Mouse (Mus musculus): ENCODE measurements at regions not wholly inside any gene's neighbourhood (a gene's known extent, or its start where the extent isn't known, plus 50 kb on each side); places are given as distances from the start of the nearest gene placed in this dataset.

DNA sequence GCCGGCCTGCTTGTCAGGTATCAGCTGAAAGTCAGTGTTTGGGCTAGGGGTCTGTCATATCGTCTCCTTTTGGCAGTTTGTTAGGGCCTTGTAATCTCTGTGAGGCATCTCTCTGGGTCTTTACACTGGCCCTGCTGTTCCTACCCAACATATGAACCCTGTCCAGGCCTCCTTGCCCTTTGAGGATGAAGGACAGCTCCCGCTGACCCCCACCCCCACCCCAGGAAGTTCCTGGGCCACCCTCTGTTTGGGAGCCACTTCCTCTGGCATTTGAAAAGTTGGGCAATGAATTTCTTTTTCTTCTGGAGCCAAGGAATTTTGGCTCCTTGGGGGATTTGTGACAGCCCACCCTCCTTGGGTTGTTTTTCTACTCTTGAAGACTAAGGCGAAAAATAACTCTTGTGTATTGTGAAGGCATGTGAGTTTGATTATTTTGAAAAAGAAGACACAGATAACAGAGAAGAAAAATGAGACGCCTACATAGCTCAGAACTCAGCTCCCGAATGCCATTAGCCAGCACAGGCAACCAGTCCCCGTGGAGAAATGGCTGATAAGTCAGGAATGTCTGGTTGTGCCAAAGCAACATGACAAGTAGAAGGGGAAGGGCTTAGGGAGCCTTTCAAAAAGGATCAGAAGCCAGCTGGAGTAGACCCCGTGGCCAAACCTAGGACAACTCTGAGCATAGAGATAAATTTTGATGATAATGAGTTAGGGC lies 249.5 kb downstream of the Gm49356 start:
- intact Hi-C loops (cut with DNase I): no loop called here
- no peak for DNase-seq

DNA sequence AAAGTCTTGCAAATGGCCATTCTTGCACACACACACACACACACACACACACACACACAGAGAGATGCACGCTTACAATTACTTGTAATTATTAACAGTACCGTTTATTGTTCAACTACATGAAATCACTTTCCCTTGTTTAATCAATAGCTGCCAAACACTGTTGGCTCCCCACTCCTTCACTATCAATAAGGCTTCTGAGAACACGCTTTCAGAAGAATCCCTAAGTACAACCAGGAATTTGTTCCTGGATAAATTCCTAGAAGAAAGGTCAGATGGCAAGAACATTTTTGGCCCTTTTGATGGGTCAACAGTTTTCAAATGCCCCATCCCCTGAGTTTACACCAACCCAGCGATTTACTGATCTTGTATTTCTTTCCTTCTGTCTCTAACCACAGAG lies 252.5 kb downstream of the Gm49356 start:
- intact Hi-C loops (cut with DNase I): no loop called here
- DNase-seq: no peak

DNA sequence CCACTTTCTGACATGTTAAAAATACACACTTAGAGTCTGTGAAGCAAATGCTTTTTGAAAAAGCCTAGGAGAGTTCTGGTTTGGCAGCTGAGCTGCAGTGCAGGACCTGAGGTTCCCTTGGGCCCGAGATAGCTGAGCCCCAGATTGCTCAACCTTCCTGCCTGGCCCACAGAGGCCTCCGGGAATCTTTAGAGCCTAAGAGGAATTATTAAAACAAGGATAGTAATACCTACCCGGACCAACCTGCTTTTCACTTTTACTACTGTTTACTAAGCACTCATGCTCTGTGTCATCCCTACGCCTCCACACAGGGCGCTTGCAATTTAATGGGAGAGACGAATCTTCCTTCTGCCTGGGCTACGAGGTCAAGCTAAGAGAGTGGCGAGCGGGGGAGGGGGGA lies 253.4 kb downstream of the Gm49356 start:
- intact Hi-C loops (cut with DNase I): no loop called here
- DNase-seq: no peak

DNA sequence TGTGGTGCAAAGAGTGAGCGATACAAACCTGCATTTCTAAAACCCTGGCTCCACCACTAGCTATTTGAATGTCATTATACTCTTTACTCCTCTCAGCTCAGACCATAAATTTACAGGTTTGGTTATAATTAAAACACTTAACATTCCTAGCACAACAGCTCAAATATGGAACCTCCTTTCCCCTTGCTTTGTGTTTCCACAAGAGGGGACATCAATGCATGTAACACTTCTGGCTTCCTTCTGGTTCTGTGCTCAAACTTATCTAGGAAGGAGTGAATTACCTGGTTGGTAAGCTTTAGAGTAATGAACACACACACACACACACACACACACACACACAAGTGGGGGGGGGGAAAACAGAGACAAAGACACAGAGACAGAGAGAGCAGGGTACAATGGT lies 254.8 kb downstream of the Gm49356 start:
- intact Hi-C loops (cut with DNase I): no loop called here
- no peak for DNase-seq

DNA sequence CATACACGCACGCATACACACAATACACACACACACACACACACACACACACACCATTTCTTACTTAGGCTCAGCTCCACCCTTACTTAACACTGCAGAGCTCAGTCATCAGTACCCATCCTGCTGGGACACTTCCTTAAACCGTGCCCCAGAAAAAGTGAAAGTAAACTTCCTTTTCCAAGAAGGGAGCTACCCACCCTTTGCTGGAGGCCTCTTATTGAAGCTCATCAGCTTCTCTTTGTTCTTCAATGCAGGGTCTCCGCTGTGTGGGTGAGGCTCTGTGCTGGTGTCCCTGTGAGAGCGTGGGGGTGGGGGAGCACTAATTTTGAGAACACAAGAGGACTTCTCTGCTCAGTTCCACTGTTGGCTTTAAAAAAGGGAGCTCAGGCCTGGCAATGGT lies 256.6 kb downstream of the Gm49356 start:
- intact Hi-C loops (cut with DNase I): no loop called here
- no peak for DNase-seq

DNA sequence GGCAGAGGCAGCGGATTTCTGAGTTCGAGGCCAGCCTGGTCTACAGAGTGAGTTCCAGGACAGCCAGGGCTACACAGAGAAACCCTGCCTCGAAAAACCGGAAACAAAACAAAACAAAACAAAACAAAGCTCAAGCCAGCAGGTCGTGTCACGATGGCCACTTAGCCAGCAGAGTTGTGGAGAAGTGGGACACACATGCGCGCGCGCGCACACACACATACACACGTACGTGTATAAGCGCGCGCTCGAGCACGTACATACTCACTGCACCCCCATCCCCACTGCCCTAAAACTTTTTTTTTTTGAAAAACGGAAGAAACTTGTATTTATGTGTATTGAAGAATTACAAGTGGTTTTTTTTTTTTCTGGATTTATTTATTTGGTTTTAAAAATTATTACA lies 257.0 kb downstream of the Gm49356 start:
- no peak for DNase-seq
- intact Hi-C loops (cut with DNase I): no loop called here

DNA sequence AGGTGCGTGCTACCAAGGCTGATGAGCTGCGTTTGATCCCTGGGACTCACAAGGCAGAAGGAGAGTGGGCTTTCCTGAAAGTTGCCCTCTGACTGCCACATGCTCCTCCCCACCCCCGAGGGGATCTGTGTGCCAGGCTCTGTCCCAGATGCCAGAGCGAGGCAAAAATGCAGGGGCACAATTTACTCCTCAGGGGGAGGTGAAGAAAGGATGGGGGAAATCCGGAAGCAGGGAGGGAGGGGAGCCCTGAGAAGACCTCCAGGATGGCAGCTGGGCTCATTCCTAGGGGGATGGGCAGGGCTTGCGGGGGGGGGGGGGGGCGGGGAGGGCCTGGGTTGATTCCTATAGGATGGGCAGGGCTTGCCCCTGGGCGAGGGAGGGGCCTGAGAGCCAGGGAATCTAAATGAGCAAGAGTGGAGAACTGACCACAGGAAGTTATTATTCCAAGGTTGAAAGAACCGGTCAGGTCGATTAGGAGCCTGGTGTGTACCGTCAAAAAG lies 257.5 kb downstream of the Gm49356 start:
- no peak for DNase-seq
- intact Hi-C loops (cut with DNase I): no loop called here

DNA sequence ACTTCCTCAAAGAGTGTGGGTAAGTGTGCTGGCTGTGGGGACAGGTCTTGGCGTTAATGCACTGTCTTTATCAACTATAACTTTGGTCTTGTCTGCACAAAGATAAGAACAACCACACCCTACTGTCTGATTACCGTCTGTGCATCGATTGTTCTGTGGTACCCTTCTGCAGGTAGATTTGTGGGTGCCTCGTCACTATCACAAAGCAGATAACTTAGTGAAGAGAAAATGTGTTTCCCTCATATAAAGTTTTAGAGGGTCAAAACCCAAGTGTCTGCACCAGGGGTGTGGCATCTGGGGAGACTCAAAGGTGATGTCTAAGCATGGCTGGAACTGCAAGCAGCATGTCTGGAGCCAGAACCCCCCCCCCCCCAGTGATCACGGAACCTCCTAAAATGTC lies 259.4 kb downstream of the Gm49356 start:
- intact Hi-C loops (cut with DNase I): no loop called here
- no peak for DNase-seq

DNA sequence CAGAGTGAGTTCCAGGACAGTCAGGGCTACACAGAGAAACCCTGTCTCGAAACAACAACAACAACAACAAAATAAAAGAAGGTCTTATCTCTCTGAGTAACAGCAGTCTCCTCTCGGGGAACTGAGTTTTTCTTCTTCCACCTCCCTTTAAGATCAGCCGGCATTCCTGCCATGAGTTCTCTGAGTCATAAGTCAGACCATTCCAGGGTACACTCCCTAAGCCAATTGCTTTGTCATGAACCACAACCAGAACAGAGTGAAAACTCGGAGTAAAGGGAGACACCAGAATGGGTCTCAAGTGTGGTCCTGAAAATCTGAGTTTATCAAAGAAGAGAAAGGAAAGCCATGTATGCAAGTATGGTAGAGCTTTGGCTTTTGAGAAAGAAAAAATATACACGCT lies 262.4 kb downstream of the Gm49356 start:
- intact Hi-C loops (cut with DNase I): no loop called here
- no peak for DNase-seq

DNA sequence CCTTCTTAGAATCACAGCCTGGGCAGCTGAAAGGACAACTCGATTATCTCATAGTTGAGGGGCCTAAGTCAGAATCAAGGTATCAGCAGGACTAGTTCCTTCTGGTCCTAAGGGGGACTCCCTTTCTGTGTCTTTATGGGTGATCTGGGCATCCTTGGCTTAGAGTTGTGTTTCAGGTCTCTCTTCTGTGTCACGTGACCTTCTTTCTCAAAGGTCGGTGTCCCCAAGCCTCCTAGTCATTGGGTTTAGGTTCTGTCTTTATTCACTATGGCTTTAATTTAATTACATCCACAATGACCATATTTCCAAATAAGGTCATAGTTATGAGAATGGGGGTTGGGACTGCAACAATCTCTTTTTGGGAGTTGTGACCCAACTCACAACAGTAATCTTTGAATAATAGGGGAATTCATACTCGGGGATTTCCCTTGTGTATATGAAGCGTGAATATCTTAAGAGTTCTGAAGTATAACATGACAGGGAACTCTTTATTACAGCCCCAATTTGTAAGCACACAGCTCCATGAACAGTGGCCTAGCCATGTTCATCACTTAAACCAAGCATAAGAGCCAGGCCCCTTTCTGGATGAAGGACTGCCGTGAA lies 263.8 kb downstream of the Gm49356 start:
- intact Hi-C loops (cut with DNase I): no loop called here
- DNase-seq: no peak

DNA sequence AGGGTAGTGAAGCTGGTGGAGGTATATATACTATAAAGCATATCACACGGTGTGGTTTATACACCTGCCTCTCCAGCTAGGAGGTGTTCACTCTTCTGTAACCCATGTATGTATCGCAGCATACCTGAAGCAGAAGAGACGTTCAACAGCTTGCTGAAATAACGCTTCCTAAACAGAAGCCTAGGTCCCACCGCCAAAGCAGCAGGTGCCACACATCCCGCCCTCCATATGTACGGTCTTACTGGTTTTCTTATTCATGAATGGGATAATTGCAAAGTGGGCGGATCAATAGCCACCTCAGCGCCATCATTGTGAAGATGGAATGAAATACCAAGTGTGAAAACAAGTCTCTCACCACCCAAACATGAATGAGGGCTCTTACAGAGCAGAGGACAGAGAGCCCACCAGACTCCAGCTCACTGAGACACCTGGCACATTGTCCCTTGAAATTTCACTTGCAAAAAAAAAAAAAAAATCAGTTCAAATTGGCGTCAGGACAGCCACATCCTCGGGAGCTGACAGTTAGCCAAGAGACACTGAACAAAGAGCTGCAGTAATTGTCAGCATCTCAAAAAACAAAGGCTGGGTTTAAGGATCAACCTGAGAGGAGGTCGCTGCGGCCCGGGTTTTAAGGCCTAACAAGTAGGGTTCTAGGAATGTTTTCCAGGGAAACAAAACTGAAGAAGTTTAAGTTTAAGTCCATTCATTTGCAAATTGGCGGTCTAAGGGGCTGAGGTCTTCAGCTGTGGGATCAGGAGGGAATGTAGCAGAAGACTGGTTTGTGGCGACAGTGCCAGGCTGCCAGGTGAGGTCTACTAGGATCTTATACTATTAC lies 264.5 kb downstream of the Gm49356 start:
- intact Hi-C loops (cut with DNase I): no loop called here
- peak; percentile 50 for DNase-seq

DNA sequence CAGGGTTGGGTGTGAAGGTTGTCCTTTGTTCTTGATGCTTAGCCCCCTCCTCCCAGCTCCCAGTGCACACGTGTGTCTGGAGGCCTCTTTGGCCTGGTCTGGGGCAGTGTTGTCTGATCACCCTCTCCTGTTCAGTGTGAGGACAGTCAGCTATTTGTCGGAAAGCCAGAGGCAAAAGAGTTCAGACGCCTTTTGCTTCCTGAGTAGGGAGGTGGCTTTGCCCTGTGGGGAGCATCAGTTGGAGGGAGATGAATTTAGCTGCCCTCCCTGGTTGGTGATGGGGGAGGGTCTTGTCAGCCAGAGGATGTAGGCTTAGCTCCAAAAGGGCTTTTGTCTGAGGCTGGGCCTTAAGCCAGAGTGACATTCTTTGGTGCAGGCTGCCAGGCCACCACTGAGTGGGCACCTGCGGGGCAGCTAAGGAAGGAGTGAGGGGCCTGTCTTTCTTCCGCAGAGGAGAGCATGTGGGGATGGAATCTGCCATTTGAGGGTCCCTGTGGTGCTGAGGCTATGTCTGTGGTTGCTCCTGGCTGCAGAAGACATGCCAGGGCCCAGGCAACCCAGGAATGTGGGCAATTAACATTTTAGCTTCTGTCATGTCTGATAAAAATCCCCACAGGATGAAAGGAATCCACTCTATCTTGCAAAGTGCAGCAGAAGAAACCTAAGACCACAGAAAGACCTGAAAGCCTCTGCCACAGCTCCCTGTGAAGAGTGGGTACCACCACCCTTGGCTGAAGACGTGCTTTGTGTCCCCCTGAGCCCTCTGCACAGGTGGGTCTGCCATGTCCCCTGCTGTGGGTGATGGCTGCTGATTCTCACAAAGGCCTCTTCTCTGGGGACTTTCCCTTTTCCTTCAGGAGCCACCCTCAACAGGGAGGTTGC lies 265.6 kb downstream of the Gm49356 start:
- intact Hi-C loops (cut with DNase I): no loop called here
- peak; percentile 91 for DNase-seq

DNA sequence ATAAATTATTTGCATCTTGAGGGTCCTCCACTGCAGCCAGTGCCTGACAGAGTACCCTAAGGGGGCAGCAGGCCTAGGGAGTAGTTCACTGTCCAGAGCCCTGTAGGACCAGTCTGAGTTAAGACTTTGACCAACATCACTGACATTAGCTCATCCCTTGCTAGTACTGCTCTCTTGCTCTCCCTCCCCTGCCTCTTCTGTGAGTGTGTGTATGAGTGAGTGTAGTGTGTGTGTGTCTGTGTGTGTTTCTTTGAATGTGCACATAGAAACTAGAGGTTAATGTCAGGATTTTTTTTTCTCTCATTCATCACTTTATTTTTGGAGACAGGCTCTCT lies 266.2 kb downstream of the Gm49356 start:
- DNase-seq: no peak
- intact Hi-C loops (cut with DNase I): no loop called here

DNA sequence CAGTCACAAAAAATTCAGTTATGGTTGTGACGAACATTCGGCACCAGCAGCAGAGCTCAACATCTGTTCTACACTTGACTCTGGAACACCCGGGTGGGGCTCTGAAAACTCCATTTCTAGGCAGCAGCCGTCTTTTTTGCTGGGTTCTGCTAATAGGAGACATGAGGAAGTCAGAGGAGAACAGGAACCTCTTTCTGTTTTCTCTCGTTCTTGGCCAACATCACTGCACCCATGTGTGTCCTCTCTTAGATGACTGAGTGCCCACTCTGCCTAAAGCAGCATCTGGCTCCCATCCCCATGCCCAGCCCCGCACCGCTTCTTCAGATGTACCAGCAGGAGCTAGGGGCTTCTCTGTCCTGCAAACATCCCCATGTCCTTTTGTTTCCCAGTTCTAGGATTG lies 267.2 kb downstream of the Gm49356 start:
- intact Hi-C loops (cut with DNase I): no loop called here
- no peak for DNase-seq

DNA sequence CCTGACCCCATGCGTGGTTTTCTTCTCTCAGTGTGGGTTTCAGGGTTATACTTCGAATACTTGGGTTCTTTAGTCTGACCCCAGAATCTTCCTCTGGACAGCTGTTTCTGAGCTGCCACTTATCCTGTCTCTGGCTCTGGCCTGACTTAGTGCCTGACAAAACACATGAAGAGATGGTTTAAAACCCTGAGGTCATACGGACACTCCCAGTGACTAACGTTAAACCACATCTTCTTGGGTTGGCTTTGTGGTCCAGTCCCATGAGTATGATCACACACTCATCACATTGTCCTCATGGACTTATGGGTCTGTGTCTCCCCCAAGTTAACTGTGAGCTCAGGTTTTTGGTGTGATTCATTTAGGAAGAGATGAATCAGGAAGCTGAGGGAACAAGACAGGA lies 269.7 kb downstream of the Gm49356 start:
- intact Hi-C loops (cut with DNase I): no loop called here
- no peak for DNase-seq

DNA sequence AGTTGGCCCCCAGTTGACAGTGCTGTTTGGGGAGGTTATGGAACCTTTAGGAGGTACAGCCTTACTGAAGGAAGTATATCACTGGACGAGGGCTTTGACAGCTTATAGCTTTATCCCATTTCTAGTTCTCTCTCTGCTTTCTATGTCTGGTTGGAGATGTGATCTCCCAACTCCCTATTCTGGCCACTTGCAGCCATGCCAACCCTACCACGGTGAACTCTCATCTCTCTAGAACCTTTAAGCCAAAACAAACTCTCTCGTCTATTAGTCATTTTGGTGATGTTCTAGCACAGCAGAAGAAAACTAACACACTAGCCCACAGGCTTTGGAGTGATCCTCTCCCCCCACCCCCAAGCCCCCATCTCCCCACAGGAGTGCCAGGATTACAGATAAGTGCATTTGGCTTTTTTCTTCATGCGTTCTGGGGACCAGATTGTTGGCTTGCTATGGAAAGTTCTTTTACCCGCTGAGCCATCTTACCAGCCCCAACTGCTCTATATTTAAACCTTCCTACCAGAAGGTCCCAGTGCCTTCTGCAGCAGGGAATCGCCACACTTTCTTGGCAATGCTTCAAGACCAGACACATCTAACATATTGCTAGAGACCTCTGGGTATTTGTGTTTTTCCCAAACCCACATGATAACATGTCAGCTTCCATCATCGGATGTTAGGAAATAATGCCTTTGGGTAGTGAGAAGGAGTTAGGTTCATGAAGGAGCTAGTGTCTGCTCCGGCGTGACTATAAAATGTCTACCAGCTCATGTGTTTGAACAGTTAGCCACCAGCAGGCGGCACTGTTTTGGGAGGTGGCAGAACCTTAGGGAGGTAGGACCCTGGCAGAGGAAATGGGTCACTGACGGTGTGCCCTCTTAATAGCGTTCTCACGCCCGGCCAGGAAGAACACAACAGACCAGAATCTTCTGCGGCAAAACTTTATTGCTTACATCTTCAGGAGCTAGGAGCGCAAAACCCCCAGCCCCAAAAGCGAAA lies 272.1 kb downstream of the Gm49356 start:
- intact Hi-C loops (cut with DNase I): no loop called here
- DNase-seq: no peak

DNA sequence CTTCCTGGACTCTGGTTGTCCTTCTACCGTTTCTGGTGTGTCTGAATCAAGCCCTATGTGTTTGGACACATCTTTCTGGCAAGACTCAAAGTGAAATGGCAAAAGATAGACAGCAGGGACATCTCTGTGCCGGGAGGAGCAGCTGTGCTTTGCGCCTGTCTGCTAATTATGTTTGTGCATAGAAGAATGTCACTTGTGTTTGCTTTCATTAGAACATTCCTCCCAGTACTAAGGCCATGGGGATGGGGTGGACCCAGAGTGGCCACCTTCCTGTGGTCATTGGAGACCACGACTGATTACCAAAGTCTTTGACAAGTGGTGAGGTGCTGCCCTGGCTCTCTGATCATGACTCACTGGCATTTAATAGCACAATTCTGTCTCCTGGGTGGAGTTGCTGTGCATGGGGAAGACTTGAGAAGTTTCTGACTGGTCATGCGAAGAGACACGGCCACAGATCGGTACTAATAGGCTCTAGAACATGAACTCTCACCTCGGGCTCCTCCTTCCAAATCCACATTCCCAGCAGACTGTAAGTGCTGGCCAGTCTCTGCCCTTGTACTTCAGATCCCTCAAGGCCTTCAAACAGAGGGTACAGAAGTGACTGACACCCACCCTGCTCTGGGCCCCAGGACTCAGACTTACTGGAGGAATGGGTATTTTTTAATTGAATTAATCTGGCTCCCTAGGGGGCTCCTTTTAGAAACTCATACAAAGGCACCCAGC lies 279.0 kb downstream of the Gm49356 start:
- intact Hi-C loops (cut with DNase I): no loop called here
- DNase-seq: no peak

DNA sequence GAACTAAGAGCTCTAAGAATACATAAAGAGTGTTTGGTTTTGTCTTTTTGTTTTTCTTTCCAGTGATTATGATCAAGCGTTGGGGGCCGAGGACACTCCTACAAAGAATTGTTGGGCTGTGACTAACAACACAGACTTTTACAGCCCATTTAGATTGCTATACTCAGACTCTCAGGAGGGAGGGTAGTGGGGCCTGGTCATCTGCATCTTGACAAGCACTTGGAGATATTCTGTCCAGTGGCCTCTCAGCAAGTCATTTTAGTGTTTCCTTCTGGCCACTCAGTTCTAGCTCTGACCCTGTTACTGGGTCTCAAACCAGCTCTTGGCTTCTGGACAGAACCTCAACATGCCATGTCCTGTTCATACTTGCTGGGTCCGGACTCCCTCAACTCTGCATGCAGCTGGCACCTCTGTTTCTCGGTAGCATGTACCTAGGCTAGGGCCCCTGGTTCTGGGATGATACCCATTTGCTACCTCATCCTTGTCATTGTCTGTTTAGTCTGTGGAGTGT lies 279.6 kb downstream of the Gm49356 start:
- no peak for DNase-seq
- intact Hi-C loops (cut with DNase I): no loop called here

DNA sequence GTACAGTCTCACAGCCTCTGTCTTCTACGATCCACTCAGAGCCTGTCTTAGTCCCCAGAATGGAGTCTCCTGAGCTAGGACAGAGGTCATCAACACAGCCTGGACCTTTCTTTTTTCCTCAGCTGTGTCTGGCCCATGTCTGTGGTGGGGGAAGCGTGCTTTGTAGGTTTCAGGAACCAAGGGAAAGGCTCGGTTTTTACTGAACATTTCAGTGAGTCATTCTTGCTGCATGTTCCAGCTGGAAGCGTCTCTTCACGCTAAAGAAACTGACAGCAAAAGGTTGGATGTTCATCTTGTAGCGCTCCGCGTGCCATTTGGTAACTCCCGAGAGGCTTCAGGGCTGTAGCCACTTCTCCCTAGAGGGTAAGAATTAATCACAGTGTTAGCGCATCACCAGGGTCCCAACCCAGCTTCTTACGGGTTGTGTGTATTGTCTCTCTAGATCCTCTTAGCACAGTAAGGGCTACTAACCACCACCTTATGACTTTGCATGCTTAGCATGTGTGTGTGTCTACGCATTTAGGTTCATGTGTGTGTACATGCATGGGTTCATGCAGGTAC lies 280.2 kb downstream of the Gm49356 start:
- no peak for DNase-seq
- intact Hi-C loops (cut with DNase I): no loop called here

Data from left cerebral cortex, postnatal 4 days (tissue).